Mouse (Mus musculus) cerebellum, postnatal 36 days (tissue): ENCODE results near the gene Taf15.

Experiments
- DNase-seq, 2 experiments: peaks; one replicate each; pipeline ENCODE4 v3.0.0; 2021 to 2022; ENCODE audit warnings: mixed read lengths in 2 of 2

Taf15 gene

DNA sequence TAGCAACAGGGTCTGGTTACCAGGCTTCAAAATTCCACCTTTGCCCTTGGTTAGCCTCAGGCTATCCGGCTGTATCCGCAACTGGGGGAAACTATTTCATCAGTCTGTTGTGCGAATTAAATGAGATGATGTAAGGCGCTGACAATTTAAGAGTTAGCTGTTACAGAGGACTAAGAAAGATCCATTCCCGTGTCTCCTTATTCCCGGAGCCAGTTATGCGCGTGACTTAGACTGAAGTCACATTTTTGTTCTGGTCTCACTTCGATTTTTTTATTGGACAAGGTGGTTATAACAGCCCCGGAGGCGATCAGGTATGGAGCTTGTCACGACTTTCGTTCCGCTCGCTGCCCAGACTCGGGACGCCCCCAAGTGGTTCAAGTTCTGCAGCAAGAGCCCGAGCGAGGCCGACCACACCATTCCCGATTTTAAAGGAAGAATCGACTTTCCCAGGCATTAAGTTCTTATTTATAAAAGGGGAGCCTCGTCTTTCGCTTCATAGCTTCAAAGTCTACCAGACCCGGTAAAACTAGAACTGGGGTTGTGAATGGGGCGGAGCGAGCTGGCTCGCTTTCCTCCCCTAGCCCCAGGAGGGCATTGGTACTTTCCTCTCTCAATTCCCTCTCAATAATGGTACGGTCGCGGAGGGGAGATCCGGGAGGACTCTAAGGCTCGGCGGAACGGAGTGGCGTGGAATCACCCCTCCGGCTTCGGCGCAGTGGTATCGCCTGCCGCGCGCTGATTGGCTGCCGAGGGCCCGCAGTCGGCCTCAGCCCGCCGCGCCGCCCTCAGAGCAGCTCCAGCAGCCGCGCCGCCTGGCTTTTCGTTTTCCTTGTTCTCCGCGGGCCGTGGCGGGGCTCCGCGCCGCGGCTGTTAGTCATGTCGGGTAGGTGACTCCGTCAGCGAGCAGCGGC is at the start of gene Taf15:
Taf15 (plus strand) TSS at position 763 of the 911 bp plus-strand sequence.
- DNase-seq = peak; percentile 99

- peak; percentile 78 to 88 for DNase-seq
Observed at GRCm38 (mm10) chr11:83424681-83425080, 48.2 kb upstream of the Taf15 start.

DNA sequence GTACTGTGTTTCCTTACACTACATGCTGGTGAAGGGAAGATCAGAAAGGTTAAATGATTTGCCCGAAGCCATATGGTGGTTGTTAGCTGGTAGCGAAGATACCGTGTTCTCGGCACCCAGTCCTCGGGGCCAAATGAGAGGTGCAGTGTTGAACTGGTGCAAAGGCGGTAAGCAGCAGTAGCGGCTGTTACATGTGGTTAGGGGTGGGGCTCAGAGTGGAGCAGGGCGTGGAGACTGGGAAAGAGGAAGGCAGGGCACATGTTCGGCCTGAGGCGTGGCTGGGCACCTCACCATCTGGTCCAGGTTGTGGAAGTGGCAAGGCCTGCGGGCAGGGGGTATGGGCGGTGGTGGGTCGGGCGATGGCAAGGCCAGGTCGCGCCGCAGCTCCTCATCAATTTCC is 45.9 kb upstream of the Taf15 start:
- DNase-seq = no peak

DNA sequence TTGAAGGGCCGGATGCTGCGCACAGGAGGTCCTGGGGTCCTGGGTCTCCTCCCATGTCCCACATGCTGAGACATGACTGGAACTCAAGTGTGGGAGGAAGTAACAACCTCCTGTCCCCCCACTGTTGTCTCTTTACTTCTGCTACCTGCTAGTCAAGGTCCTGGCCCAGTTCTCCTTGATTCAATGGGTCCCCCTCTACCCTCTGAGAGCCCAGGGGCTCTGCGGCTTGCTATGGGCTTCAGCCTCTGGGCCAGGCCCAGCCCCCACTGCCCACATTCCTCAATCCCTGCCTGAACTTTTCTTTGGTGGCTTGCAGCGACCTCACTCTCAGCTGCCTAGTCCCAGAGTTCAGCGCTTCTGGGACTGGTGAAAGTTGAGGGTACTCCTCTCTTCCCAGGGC is 43.5 kb upstream of the Taf15 start, which contains the start of gene Gas2l2:
Gas2l2 (minus strand) TSS at position 101 of the 400 bp plus-strand sequence.
- DNase-seq = no peak

GRCm38 (mm10) chr11:83432533-83432932 is 40.4 kb upstream of the Taf15 start:
- no peak for DNase-seq

- no peak for DNase-seq
Observed at GRCm38 (mm10) chr11:83437377-83437776, 35.5 kb upstream of the Taf15 start, which contains the start of gene 1700020L24Rik. Gene 1700020L24Rik (plus strand): TSS chr11:83437677.

GRCm38 (mm10) chr11:83439426-83440060 is 33.3 kb upstream of the Taf15 start:
- no peak for DNase-seq

DNA sequence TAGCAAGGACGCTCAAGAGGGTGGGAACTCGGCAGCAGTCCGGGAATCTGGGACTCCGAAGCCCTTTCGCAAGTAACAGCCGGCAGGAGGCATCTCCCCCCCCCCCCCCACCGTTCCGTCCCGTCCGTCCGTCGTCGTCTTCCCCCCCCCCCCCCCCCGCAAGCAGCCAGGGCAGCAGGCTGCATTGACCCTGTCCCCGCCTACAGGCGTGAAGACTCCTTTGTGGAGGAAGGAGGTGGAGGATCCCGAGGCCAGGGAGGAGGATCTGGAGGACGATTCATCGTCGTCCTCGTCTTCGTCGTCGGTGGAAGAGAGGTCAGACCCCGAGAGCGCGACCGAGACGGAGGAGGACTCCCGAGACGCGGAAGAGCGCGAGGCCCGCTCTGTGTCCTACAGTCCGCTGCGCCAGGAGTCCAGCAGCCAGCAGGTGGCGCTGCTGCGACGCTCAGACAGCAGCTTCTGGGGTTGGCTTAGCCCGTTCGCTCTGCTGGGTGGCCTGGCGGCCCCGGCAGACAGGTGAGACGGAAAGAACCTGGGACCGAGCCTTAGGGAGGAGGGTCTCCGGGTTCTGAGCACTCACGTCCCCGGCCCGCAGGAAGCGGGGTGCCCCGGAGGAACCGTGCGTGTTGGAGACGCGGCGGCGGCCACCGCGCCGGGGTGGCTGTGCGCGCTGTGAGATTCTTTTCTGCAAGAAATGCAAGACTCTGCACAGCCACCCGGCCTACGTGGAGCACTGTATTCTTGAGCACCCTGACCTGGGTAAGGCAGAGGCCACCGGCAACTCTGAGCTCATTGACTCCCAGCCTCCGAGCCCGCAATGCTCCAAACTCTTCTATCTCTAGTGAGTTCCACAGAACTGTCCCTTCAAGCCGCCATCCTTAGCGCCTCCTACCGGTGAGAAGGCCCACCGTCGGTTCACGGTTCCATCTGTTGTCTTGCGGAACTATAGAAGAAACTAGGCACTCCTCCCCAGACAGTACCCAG is 32.5 kb upstream of the Taf15 start:
- DNase-seq = peak; percentile 89 to 92

DNA sequence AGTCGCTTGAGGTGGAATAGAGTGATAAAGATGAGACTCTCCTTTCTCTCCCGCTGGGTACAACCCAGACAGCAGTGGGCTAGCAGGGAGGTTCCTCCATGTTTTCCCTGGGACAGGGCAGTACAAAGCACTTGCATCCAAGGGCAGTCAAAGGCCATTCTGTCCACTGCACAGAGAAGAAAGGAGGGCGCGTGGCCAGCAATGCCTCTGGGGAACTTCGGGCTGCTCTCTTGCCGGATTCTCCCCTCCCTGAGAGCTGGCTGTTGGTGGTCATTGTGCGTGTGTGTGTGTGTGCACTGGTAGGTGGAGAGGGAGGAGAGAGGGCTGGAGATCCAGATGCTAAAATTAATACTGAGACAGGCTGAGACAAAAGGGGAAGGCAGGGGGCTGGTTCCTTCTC is 31.7 kb upstream of the Taf15 start:
- peak in 1 of 2 experiments; percentile 15 for DNase-seq

- DNase-seq = peak; percentile 81 to 91
Observed at GRCm38 (mm10) chr11:83442596-83443267, 30.2 kb upstream of the Taf15 start.

- DNase-seq = no peak
Observed at GRCm38 (mm10) chr11:83443824-83444223, 29.1 kb upstream of the Taf15 start.

DNA sequence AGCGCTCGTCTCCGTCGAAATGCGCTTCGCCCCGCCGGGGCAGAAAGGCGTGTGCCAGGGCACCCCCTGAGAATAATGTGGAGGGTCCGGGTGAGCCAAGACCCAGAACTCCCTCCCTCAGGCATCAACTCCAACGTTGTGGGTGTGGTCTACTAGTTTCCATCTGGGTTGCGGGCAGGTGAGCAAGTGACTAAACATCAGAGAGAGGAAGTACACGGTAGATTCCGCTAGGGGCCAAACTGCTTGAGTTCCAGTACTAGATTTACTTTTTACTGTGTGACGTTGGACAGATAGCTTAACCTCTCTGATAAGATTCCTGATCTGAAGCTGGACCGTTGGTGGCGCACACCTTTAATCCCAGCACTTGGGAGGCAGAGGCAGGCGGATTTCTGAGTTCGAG is 27.9 kb upstream of the Taf15 start:
- no peak for DNase-seq

DNA sequence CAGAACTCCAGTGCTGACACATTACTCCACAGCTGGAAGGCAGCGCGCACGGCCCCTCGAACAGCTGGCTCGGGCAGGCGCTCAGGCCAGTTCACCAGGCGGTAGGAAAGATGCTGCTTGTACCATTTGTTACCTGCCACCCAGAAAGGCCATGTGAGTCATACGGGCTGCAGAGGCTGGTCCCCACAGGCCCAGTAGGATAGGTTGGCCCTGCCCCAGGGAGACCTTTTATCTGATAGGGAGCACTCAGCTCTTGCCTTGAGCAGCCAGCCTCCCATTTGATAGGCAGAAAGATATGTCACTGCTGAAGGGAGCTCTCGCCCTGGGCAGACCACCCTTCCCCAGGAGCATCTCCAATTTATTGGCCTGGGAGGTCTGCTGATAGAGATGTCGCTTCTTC is 25.3 kb upstream of the Taf15 start:
- DNase-seq = no peak

- no peak for DNase-seq
Observed at GRCm38 (mm10) chr11:83448021-83448926, 24.6 kb upstream of the Taf15 start.

DNA sequence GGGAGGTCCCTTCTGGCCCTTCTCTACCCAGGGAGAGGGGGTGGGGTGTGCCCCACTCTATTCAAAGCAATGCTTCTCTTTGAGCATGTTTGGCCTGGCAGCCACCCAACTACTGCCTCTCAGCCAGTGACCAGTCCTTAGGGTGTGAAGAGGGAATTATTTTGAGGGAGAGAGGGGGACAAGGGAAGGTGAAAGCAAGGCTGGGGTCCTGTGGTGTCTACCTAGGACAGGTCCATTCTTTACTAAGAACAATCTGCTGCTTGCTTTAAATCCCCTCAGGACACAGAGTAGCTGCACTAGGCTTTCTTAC is 24.0 kb upstream of the Taf15 start:
- DNase-seq = no peak

GRCm38 (mm10) chr11:83449298-83449697 is 23.6 kb upstream of the Taf15 start:
- DNase-seq = no peak

- DNase-seq = no peak
Observed at GRCm38 (mm10) chr11:83450550-83450949, 22.3 kb upstream of the Taf15 start.

GRCm38 (mm10) chr11:83451281-83451680 is 21.6 kb upstream of the Taf15 start:
- DNase-seq = no peak

DNA sequence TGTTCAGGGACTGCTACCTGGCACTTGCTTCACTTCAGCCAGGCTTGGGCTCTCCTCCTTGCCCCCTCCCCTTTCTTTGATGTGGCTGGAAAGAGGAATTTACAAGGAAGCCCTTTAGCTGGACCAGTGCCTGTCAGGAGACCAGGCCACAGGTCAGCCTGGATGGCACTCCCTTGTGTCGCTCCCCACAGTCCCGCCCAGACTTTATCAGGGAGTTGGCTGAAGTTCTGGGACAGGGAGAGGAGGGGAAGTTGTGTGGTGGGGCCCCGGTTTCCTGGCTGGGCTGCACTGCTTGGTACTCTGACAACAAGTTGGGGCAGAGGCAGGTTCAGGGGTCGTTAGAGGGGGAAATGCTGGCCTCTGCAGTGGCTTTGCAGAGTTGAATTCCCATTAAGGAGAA is 18.3 kb upstream of the Taf15 start:
- no peak for DNase-seq

- DNase-seq = no peak
Observed at GRCm38 (mm10) chr11:83455608-83456007, 17.3 kb upstream of the Taf15 start.

DNA sequence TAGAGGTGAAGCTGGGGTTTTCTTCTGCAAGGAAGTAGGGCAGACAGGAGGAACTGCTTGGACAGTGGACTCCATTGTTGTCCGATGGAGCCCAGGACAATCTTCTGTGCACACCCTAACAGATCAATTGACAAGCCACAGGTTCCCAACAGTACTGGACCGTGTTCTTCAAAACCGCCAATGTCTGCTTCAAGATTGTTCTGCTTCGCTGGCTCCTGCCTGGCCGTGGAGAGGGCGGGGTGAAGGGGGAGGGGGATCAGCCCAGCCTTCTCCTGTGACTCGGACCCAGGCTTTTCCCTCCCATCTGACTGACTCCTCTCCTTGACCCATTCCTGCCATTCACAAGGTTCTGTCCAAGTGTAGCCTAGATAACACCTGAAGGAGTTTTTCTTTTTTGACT is 15.6 kb upstream of the Taf15 start:
- DNase-seq = no peak
